Mouse (Mus musculus) cerebellum, adult (tissue): ENCODE results near the gene Zfp831.
A peak's percentile ranks its signal among the peaks of the same experiment; 100 is the strongest.

Experiments used
- ATAC-seq: cut with Nextera tagmentation; 2 replicates; pipeline ENCODE4 v1.9.2; 2017; ENCODE audit warnings: mild to moderate bottlenecking, moderate library complexity, mixed read lengths; ENCODE audit not compliant: insufficient number of reproducible peaks, low FRiP score, low TSS enrichment

Gene Zfp831

GRCm38 (mm10) chr2:174636750-174637149 is 6.6 kb upstream of the Zfp831 start:
- ATAC-seq = no peak

DNA sequence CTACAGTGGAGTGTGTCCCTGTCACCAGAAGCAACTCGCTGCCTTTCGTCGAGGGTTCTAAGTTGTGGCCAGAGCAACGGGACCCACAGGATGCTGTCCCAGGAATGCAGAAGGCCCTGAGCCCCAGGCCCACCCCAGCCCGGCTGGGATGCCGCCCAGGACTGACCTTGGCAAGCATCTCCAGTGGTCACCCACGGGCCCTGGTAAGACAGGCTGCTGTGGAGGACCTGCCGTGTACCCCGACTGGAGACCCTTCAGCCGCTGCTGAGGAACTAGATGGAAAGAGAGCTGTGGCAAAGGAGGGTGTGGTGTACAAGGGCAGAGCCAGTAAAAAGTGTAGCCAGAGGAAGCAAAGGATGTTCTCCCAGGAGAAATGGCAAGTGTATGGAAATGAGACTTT is 1.6 kb downstream of the Zfp831 start:
- no peak for ATAC-seq

- ATAC-seq = no peak
These were observed 9.5 kb downstream of the Zfp831 start for GRCm38 (mm10) chr2:174652864-174653263.

GRCm38 (mm10) chr2:174655341-174655740 is 12.0 kb downstream of the Zfp831 start:
- ATAC-seq = no peak

DNA sequence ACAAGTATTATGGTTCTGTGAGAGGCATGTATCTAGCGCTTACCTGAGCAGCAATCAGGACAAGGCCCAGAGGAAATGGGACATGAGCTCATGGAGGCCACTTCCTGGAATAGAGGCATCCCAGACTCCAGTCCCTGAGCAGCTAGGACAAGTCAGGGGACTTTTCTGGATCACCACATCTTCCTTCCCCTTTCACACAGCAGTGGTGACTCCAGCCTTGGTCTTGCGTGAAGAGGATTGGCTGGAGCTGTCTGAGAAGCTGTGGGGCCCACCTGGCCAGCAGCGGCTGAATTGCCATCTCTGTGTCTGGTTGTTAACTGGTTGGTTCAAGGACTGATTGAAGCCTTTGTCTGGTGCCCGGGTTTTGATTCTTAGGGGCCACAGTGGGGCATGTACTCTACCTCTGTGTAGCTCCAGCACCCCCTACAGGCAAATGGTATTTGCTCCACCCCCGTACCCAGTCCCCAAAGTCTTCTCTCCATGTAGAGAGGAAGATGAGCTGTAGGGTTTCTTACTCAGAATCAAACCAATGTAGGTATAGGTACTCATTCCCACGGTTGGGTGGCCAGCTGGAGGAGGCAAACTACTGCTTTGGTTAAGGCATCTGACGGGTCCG is 15.0 kb downstream of the Zfp831 start:
- ATAC-seq = no peak

DNA sequence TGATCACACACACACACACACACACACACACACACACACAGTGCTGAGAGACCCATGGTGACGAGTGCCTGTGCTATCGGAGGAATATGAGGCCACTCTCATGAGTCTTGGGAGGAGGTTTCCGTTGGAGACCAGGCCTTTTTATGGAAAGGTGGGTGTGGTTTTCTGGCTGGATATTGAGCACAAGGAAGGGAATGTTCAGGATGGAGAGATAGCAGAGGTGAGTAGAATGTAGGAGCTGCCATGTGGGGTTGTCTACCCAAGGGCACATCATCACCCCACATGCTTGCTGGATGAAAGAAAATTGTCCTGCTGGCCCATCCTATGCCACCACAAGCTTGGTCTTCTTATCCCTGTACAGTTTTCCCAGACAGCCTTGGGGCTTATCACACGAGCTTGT is 16.5 kb downstream of the Zfp831 start:
- no peak for ATAC-seq

DNA sequence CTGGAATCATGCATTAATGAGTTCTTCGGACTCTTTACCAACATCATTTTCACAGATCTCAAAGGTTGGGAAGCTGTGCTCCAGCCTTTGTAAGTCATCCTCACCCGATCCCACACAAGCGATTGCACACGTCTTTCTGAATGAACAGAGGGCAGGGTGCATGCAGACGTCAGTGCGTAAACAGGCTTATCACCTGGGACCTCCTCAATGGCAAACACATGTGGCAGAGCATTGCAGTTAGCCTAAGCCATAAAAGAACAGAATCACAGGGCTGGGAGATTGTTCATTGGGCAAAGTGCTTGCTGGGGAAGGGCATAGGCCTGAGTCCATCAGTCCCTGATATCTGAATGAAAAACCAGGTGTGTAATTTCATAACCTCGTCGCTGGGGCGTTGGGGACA is 17.0 kb downstream of the Zfp831 start:
- no peak for ATAC-seq

GRCm38 (mm10) chr2:174661436-174662171 is 18.3 kb downstream of the Zfp831 start:
- ATAC-seq = no peak

- ATAC-seq = no peak
These were observed 19.3 kb downstream of the Zfp831 start for GRCm38 (mm10) chr2:174662593-174662992.

- ATAC-seq = no peak
These were observed 22.1 kb downstream of the Zfp831 start for GRCm38 (mm10) chr2:174665404-174665803.

DNA sequence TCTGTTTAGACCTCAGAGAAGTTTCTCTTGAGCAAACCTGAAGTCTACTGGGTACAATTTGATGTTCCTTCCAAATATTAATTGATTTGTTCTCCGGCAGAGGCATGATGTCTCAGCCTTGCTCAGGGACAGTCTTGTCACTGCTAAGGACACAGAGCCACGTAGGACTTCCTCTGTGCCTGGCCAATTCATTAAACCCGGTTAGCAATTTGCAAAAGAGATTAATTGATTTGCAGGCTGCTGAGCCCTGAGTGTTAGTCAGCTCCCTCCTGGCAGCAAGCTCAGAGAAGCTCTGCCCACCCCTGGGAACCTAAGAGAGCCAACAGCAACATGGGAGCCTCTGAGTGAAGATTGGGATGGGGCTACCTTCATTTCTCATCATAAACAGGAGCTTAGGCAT is 25.5 kb downstream of the Zfp831 start:
- ATAC-seq = no peak

DNA sequence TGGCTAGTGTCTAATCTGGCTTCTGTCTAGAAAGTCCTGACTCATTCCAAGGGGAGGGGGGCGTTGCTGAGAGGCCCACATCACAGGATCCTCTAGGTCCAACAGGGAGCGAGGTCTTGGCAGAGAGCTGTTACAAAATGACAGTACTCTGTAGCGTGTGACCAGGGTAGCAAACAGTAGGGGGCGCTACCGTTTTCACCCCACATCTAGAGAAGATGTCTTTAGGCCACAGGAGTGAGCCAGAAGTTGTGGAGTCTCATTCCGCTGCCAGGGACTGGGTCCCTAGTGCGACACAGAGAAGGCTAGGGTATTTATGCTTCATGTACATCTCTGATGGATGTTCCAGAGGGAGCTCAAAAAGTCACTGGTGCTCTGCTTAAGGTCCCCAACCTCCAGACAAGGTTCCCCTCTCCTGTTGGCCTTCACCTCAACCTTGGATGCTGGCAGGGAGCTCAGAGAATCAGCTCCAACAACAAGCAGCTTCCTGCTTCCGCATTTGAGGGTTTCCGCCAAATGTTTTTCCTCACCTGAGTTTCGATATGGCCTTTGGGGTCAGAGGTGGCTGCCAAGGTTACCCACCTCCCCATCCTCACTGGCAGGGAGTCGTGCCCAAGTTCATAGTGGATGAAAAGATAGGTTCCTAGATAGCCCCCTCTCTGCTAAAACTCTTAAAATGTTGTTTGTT is 29.3 kb downstream of the Zfp831 start:
- ATAC-seq = no peak

GRCm38 (mm10) chr2:174673592-174674286 is 30.4 kb downstream of the Zfp831 start:
- peak; percentile 53 for ATAC-seq

DNA sequence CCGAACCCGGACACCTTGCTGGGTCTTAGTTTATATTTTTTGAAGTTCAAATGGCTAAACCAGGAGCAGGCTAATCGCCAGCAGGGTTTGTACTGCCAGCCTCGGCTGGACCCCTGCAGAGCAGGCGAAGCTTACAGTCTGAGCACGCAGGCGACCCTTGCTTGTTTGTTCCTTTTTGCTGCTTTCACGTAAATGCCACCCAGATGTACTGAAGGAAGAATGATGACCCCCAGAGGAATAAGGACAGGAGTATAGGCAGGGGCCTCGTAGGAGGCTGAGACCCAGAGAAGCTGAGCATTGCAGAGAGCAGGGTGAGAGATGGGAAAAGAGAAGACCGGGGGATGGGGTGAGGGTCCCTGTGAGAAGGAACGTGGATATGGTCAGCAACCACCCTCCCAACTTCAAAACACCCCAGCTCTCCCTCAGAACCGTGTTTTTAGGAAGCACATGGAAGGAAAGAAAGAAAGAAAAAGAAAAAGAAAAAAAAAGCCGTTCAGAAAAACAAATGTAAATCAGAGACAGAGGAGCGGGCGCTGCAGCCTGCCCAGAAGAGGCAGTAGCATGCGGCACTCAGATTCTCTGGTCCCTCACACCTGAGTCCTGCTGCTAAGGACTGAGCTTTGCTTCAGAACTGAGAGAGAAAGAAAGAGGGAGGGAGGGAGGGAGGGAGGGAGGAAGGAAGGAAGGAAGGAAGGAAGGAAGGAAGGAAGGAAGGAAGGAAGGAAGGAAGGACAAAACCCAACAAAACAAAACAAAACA is 31.1 kb downstream of the Zfp831 start:
- ATAC-seq = 0 out of 2 replicates have a peak, but pooled peaks have one; percentile 13

DNA sequence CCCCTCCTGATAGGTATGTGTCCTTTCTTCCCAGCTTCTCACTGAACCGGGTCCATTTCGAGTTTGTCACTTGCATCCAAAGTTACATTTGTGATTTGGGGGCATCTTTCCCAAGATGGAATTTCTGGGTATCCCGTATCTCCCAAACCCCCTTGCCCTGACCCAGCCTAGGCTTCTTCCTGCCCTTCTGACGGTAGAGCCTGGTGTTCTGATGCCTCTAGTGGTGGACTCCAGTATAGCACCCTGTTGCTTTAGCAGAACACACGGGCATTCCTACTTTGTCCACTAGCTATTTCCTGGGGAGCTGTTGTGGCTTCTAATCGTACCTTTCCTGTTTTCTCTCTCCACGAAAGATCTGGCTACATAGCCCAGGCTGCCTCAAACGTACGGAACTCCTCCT is 32.3 kb downstream of the Zfp831 start:
- peak; percentile 58; the same call in 1 of the 2 replicates for ATAC-seq

DNA sequence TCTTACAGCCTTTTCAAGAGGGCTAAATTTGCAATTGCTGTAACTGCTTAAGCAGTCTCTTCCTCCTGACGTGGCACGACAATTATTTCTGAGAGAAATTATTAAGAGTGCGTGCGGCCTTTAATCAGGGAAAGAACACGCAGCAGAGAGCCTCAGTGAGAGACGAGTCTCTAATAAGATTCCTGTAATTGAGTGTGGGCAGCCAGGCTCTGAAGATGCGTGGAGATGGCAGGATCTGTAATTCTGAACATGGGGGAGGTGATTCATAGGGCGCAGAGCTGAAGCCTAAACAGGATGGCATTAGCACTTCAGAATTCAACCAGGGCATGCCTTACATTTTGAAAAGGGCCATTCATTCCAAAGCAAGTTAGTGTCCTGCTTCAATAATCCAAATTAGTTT is 58.0 kb downstream of the Zfp831 start:
- ATAC-seq = no peak

- no peak for ATAC-seq
These were observed 63.8 kb downstream of the Zfp831 start for GRCm38 (mm10) chr2:174707101-174707500.

- no peak for ATAC-seq
These were observed 65.3 kb downstream of the Zfp831 start for GRCm38 (mm10) chr2:174708587-174708986.

GRCm38 (mm10) chr2:174710185-174710584 is 66.9 kb downstream of the Zfp831 start:
- no peak for ATAC-seq

DNA sequence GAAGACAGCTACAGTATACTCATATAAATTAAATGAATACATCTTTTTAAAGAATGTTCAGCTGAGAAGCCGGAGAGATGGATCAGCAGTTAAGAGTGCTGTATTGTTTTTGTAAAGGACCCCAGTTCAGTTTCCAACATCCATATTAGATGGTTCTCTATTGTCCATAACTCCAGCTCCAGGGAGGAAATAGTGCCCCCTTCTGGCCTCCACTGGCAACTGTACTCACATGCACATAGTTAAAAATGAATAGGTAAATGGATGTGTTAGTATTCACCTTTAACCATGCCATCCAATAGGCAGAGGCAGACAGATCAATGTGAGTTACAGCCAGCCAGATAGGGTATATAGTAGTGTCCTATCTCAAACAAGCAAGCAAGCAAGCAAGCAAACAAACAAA is 68.7 kb downstream of the Zfp831 start:
- no peak for ATAC-seq
